Mouse (Mus musculus) hindlimb bud, embryonic 11.5 days (tissue): ENCODE data around the gene Ccnd2.
A peak's percentile ranks its signal among the peaks of the same experiment; 100 is the strongest.

Experiments
- DNase-seq: peaks from one replicate; pipeline ENCODE4 v3.0.0-alpha.2; 2012; ENCODE audit warnings: low read depth, low spot score; ENCODE audit errors: extremely low spot score

Ccnd2 gene

DNA sequence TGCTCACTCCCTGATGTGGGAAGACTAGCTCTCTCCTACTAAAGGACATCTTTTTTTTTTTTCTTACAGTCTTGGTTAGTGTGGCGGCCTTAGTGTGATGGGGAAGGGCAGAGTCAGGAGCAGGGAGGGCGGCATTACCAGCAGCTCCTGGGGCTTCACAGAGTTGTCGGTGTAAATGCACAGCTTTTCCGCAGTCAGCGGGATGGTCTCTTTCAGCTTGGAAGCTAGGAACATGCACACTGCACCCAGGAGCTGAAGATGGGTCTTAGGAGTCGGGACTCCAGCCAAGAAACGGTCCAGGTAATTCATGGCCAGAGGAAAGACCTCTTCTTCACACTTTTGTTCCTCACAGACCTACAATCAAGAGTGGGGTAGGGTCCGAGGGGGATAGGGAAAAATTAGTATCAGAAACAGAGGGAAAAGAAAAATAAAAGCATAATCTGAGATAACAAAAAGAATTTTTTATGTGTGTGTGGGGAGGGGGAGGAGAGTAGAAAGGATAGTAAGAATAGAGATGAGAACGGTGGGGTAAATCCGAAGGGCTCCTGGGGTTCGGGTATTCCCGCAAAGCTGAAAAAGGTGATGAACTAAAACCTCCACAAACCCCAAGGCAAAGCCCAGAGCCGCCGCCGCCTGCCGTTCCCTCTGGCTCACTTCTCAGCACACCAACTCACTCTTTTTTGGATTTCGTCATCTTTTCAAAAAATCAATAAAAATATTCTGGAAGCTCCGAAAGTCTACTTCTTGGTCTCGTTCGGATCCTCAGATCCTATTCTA is 3.3 kb downstream of the Ccnd2 start:
- DNase-seq: no peak

- peak; percentile 99 for DNase-seq
These were observed 4.3 kb downstream of the Ccnd2 start for GRCm38 (mm10) chr6:127147665-127148064.

DNA sequence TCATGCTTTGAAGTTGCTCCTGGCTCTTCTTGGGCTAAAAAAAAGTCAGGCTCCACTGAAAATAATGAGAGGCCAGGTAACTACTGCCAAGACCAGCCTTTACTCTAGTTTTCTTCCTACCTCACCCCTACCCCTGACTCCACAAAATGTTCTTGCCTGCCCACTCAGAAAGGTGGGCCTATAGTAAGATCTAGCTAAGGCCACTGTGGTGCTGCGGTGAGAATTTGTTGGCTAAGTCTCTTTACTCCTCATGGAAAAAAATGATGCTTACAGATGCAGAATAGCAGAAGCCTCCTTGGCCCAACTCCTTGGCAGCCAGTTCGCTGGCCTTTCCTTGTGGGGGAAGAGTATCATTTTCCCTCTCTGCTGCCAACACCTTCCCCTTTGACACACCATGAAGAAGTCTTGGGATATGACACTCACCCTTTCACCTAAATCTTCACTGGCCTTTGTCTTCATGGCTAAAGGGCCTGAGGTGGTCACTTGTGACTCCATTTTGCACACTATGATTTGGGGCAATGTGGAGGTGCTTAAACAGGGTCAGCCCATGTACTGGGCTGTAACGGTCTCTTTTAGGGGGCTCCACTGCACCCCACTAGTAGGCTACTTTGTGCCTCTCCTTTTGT is 5.6 kb downstream of the Ccnd2 start:
- no peak for DNase-seq

DNA sequence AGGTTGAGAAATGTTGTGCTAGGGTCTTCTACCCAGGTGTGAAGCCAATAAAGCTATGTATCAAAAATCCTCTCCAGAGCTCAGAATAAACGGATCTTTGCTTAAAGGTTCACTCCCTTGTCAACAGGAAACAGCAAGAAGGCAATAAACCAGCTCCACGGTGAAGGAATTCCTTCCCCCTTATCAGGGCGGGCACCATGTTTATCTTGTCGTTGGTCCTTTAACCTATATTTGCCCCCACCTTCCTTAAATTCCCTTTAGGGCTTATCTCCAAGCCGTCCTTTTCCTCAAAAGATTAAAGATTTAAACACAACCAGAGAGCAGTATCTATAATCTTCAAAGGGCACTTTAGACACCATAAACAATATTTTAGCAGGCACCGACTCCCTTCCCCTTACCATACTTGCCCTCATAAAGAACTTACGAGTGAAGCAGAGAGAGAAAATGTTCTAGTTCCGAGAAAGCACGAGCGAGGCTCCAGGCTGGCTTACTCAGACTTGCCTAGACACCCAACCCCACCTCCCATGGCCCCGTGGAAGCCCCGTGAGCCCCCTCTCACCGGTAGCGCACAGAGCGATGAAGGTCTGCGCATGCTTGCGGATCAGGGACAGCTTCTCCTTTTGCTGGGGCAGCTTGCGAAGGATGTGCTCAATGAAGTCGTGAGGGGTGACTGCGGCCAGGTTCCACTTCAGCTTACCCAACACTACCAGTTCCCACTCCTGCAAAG is 6.4 kb downstream of the Ccnd2 start:
- DNase-seq: no peak

DNA sequence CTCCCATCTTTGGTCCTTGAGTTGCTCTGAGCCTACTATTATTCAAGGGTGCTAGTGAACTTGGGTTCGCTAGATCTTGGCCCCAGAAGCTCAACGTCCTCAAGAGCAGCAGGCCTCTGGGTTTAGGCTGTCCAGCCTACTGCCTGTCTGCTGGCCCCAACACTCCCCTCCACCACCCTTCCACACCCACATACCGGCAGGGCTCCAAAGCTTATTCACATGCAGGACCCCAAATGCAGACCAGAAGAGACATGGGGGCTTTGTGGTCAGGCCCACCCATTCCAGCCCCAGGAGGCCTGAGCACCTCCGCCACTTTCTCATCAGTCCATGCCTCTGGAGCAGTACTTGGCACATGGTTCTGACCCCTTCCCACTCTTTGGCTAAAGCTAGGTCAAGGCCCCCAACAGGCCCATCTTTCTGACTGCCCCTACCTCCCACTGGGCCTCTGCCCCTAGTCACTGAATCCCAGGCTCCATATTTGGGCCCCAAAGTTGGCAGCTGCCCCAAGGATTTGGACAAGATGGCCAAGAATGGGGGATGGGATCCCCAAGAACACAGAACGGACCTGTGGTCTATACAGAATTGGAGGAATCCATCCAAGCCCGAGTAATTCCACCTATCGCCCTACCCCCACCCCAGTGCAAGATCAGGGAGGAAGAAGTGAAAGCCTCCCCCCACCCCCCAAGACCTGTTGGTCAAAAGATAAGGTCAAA is 8.3 kb downstream of the Ccnd2 start:
- no peak for DNase-seq

DNA sequence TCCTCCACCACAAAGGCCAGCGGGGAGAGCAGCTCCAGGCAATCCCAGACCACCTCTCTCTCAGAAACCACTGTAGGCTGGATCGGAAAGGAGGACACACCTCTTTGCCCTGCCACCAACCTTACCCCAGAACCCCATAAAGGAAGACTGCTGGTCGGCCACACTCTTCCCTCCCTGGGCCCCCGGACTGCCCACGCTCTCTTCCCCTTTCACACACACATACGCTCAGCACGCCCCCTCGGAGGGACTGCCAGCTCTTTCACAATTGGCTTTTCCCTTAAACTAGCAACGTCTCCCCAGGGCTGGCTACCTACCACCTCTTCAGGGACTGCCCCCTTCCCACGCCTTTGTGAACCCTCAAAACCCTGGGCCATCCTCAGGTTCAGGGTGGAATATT is 8.9 kb downstream of the Ccnd2 start:
- DNase-seq: no peak

GRCm38 (mm10) chr6:127142154-127143123 is 9.6 kb downstream of the Ccnd2 start:
- DNase-seq: peak; percentile 70

DNA sequence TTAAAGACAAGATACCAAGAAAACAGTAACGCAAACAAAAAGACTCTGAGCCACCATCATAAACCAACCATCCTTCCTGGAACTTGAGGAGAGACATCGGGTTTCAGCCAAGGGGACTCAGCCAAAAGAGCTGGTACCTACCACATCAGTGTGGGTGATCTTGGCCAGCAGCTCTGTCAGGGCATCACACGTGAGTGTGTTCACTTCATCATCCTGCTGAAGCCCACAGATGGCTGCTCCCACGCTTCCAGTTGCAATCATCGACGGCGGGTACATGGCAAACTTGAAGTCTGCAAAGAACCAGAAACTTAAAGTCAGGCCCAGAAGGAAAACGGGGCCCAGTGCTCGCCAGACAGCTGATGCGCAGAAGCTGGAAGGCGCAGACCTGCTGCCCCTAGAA is 13.0 kb downstream of the Ccnd2 start:
- DNase-seq: no peak

DNA sequence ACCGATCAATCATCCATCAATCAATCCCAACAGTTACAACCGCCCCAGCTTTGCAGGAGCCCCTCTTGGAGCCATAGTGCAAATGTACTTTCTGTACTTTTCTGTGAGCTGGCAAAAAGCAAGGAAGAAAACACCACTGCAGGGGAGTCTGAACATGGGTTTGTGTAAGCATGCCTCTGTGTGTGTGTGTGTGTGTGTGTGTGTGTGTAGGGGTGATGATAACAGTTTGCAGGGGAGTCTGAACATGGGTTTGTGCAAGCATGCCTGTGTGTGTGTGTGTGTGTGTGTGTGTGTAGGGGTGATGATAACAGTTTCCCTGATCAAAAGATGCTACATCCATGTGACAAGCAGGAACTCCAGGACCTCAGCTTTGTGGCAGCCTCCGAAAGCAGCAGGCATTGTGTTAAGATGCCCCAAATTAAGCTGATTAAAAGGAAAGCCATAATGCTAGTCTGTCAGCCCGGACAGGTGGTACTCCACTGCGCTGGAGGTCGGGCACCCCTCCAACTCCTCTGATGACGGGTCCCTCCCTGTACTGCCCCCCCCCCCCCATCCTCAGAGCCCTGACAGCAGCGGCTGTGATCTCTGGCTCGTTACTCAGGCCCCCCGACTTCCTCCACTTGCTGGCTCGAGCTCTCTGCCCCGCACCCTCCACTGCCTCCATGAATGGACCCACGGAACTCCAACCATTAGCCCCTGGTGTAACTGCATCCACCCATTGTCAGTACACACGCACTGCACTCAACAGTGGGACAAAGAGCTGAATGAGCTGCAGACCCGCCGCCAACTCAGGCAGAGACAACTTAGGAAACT is 18.4 kb downstream of the Ccnd2 start:
- no peak for DNase-seq

DNA sequence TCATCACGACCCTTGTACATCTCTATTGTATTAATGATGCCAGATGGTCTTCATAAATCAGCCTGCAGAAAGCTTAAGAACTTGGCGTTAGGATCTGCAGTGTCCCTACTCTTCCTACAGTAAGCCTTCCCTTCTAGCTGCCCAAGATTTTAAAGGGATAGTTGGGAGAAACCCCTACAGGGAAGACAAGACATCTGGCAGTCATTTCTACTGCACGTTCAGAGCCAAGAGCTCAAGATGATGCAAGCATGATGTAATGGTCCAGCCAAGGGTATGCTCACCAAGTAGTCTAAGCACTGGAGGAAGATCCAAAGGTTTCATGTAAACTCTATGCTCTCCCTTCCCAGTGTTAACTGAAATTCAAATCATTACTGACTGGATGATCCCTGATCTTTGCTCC is 19.3 kb downstream of the Ccnd2 start:
- DNase-seq: no peak

DNA sequence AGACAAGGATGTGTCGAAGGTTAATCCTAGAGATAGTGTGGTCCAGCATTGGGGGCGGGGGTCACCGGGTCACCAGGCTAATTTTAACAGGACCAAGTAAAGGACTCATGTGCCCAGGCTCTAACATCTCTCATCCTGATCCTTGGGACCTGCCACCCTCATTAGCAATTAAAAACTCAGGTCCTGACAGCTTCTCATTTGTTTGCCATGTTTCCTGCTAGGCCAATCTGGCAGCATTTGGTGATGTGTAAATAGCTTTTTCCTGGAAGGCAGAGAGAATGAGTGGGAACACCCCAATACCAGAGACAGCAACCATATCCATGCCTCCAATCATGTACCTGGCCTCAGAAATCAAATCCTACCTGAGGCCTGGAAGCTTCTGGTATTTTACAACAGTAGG is 20.0 kb downstream of the Ccnd2 start:
- no peak for DNase-seq

DNA sequence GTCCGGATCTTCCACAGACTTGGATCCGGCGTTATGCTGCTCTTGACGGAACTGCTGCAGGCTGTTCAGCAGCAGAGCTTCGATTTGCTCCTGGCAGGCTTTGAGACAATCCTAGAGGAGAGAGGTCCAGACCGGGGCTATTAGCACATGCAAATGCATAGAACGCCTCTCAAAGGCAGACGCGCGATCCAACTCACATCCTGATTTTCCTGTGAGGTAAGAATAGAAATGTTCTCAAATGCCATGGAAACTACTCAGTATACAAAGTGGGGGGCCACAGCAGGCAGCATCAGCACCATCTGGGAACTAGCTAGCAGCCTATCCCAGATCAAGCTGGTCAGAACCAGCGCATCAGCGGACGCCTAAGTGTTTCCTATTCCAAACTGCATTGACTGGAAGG is 21.6 kb downstream of the Ccnd2 start:
- no peak for DNase-seq

GRCm38 (mm10) chr6:127129659-127130058 is 22.3 kb downstream of the Ccnd2 start:
- no peak for DNase-seq

DNA sequence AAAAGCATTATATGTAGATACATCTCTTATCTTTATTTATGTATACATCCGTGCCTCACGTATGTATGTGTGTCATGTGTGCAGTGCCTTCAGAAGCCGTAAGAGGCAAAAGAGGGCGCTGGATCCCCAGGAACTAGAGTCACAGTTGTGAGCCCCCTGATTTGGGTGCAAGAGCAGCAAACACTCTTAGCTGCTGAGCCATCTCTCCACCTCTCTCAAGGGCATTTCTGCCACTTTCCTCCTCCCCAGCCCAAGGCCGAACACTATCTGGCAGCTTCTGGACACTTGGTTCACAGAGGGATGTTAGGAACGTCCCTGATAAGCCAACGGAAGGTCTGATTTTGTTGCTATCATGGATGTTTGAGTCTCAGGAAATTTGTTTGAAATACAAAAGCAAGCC is 28.5 kb downstream of the Ccnd2 start:
- no peak for DNase-seq

DNA sequence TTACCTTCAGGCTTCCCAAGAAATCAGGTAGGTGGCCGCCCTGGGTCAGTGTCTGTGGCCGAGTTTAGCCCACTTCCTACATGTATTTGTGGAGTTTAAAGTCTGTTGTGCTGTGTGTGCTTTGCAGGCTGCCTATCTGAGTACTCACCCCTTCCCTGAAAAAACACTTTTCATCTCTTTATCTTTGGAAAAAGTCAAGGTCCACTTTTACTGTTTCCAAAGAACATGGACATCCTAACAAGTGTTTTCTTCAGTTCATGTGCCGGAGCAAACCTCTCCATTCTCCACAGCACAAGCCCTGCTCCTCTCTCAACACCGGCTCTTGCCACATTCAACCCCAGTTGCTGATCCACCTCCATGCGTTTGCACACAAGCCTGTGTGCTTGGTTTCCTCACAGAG is 29.0 kb downstream of the Ccnd2 start:
- no peak for DNase-seq

DNA sequence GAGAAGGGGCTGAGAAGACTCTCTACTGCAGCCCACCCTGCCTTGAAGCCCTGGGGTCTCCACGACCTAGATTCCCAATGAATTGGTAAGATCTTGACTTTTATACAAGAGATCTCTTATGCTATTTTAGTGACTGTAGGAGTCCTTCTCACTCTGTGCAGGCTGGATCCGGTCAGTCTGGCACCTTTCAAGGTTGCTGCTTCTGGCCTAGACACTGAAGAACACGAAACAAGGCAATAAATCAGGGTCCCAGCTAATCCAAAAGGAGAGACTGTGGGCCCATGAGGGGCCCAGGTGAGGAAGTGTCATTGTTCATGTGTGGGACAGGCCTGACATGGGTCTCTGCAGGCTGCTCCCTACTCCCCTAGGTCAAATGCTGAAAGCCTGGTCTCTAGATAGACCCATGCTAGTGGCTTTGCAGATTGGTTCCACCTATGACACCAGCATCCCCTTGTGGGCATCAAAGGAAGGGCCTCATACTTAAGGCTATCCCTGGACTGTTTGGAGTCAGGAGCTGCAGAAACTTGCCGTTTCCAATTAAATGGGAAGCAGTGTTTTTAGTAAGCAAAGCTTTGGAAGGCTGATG is 29.7 kb downstream of the Ccnd2 start:
- no peak for DNase-seq

DNA sequence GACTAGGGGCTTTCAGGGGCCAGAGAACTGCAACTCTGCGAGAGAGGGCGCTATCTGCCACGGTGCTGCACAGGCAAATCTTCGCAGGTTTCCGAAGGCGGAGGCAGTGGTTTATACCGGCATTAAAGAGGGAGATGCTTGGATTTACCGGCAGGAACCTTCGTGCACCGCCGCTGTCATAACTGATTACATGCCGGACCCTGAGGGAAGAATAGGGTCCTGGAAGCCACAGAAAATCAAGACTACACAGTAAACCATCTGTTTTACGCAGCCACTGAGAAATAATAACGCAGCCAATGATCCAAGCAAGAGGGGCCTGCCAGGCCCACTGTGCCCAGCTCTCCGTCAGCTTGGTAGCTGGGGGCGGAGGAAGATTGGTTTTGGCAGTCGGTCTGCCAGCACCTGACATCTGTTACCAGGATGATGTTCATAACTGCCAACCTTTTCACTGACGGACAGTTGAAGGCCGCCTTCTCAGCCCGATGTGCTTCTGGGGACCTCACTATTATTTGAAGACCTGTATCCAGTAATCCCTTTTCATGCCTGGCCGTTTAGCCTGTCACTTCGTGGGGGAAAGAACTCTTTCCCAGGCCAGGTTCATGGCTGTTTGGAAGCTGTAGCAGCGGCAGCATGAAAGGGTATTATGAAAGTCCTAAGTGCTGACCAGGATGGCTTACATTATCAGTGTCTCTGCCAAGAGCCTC is 37.1 kb downstream of the Ccnd2 start:
- DNase-seq: no peak

DNA sequence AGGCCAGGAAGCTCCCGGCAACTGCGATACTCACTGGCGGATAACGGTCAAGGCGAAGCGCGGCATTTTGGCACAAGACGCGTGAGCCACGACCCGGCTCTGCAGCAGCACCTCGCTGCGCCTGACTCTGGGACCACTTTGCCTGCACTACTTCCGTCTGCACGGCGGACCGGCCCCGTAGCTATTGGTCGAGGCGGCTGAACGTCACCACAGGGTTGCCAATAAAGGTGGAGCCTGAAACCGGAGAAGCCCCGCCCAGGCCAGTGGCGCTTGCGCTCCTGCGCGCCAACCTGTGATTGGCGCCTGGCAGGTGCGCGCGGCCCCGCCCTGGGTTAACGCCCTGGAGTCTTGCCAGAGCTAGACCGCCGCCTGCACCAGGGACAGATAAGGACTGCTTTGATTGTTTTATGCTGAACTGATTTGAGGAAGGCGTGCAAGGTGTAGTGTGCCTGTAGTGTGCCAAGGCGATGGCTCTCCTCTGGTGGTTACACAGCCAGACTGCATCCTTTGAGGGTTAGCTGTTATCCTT is 42.5 kb downstream of the Ccnd2 start, which contains the start of gene Tigar:
Tigar (minus strand) TSS at position 156 of the 529 bp plus-strand sequence.
- DNase-seq: peak; percentile 60
